Mouse (Mus musculus) MN1 (cell line): ENCODE measurements around the gene Gm10203.
A peak's percentile ranks its signal among the peaks of the same experiment; 100 is the strongest.
"Not testable (repeated sequence)": the region's sequence is repeated elsewhere in the genome, so short reads cannot be mapped to it uniquely, and the experiment has no call there.

Experiments
- DNase-seq: peaks from one replicate; pipeline ENCODE4 v3.0.0-alpha.2; 2016; ENCODE audit warnings: low spot score

The Gm10203 gene

DNA sequence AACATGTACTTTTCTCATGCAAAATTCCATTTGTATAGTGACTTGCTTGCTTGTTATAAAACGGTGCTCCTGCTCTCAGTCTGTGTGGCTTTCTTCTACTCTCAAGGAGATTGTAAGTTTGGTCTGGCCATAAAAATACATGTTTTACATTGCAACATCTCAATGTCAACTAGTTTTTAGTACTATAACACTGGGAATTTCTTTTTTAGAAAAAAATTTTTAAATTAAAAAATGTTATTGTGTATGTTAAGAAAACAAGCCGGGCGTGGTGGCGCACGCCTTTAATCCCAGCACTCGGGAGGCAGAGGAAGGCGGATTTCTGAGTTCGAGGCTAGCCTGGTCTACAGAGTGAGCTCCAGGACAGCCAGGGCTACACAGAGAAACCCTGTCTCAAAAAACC lies at the start of gene Gm10203:
Gene Gm10203 (plus strand): TSS at position 301 of the 400 bp plus-strand sequence.
- not testable (repeated sequence) for DNase-seq

- no peak for DNase-seq
Observed at GRCm38 (mm10) chr6:149092406-149092805, 37.6 kb upstream of the Gm10203 start.

- no peak for DNase-seq
Observed at GRCm38 (mm10) chr6:149093465-149093864, 36.5 kb upstream of the Gm10203 start.

- no peak for DNase-seq
Observed at GRCm38 (mm10) chr6:149094555-149094954, 35.4 kb upstream of the Gm10203 start.

GRCm38 (mm10) chr6:149095389-149095788 lies 34.6 kb upstream of the Gm10203 start:
- DNase-seq = no peak

DNA sequence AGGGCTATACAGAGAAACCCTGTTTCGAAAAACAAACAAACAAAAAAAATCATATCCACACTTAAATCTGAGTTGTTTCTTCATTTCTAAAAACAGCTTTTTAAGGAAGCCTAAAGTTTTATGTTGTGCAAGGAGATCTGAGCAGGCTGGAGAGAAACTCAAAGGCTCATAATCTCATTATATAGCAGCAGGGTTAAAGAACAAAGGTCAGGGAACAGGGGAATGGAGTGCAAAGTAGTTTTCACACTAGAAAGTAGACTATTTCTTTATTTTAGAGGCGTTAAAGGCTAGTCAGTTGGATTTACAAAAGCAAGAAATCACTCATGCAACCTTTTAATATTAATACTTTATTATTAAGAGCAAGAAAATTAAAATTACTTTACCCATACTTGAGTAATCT lies 33.7 kb upstream of the Gm10203 start:
- no peak for DNase-seq

DNA sequence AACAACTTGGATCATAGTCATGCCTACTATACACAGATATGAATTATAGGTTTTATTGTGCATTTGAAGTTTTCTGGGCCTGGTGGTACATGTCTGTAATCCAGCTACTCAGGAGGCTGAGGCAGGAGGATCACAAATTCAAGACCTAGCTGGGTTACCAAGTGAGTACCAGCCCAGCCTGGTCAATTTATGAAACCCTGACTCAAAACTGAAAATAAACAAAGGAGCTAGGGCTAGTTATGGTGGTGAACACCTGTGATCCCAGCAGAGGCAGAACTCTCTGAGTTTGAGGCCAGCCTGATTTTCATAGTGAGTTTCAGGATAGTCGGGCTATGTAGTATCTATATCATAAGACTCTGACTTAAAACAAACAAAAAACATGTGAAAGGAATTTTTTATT lies 32.7 kb upstream of the Gm10203 start:
- no peak for DNase-seq

DNA sequence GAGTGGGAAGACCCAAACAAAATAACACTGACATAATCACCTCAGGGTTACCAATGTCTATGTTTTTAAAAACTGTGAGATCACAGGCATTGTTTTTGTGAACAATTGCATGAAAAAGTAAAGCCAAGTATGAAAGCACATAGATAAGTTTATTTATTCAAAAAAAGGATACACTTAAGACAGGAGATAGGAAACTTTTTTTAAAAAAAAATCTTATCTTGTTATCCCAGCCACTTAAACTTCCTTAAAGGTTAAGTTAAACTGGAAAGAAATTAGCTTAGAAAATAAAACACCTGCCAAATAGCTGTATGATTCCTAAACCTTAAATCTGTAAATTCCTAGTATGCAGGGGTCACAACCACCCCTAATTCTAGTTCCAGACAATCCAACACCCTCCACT lies 31.0 kb upstream of the Gm10203 start:
- DNase-seq = no peak

DNA sequence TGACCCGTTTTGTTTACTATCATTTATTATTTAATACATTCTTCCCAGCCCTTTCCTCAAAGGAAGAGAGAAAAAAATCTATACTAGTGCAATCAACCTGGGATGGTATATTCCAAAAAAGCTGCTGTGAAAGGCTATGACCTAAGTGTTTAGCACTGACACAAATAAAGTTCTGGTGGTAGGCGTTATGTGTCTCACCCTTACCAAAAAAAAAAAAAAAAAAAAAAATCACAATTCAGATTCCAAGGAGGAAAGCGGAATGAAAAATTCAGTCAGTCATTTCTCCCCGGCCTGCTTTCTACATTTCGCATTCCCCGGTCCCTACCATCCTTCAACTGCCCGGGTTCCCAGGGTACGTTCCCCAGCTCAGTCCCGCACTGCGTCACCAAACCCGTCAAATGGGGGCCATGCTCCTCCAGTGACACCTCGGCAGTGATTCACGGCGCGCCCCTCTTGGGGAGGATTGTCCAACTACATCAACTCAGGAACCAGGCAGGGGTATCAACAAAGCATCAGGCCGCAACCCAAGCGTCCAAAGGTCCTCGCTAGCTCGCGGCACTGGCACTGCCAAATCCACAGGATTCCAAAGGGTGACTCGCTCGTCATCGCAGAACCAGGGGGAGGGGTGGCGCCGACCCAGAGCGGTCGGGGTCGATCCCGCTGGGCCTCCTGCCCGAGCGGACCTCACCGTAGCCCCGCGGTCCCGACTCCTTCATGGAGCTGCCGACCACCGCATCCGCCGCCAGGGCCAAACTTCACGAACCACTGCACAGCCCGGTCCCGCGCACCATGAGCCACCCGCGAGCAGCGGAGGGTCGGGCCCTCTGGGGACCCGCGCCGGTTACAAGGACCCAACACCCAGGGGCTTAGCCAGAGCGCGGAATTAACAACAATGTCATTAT lies 29.5 kb upstream of the Gm10203 start:
- DNase-seq = peak; percentile 69

DNA sequence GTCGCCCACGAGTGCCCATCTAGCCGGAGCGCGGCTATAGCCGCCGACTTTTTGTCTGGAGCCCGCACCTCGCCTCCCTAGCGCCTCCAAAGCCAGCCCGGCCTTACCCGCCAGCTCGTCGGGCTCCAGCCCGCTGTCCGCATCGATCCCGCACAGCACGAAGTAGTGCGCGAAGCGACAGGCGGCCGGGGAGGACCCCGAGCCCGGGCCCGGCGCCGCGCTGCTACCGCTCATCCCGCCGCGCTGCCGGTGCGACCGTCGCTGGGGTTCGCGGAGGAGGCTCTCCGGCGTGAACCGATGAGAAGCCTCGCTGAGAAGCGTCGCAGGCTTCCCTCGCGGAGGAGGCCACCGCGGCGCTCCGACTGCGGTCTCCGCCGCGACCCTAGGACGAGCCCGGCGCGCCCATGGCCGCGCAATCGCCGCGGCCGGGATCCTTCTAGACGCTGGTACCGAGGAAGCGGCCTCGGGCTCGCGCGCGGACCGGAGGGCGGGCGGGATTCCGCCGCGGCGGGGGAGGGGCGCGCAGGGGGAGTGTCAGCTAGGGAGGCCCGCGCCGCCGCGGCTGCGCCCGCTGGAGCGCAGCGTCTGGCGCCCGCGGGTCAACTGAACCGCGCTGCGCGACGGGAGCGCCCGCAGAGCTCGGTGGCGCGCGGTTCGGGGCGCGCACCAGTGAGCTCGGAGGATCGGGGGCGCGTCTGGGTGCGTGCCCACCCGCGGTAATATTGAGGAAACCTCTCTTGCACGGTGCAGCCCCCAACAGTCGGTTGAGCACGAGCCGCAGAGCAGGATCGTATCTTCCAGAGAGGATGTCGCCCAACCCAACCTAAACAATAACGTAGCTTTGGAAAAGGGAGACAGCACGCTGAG lies 28.7 kb upstream of the Gm10203 start, which contains the start of gene Dennd5b:
Gene Dennd5b (minus strand): TSS at position 605 of the 867 bp plus-strand sequence.
- DNase-seq = peak; percentile 84

DNA sequence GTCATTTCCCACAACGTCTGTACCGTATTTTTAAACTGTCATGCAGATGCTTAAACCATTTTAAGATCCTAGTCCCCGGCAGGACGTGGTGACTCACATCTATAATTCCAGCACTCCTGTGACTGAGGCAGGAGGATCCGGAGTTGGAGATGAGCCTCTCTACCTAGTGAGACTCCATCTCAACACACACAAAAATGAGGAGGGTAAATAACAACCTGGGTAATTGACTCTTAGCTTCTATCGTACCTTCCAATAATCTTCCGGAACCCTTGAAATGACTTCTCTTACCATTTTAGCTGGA lies 28.1 kb upstream of the Gm10203 start:
- DNase-seq = peak; percentile 71

DNA sequence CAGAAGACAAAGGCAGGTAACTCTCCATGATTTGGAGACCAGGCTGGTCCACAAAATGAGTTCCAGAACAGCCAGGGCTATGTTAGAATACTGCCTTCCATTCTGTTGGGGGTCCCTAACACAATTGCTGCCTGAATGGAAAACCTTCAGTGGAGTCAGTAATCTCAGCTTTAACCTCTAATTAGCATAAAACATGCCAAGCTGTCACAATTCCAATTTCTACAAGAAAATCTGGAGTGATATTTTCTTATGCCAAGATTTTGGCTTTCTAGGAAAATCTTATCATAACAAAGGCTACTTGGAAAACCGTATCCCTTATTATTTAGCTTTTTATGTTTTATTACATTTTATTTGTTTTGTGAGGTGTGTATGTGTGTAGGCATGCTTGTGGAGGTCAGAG lies 26.5 kb upstream of the Gm10203 start:
- no peak for DNase-seq

DNA sequence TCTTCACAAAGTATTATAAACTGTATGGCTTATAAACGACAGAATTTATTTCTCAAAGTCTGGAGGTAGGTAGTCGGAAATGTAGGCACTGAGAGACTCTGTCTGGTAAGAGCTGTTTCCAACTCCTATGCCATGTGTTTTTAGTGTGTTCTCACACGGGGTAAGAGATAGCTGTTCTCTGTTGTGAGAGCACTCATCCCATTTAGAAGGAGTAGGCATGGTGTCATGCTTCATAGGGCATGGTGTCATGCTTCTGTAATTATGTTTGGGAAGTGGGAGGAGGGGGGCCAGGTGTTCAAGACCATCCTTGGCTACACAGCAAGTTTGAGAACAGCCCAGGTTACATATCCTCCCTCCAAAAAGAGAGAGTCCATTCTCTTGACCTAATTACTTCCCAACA lies 22.4 kb upstream of the Gm10203 start:
- DNase-seq = no peak

DNA sequence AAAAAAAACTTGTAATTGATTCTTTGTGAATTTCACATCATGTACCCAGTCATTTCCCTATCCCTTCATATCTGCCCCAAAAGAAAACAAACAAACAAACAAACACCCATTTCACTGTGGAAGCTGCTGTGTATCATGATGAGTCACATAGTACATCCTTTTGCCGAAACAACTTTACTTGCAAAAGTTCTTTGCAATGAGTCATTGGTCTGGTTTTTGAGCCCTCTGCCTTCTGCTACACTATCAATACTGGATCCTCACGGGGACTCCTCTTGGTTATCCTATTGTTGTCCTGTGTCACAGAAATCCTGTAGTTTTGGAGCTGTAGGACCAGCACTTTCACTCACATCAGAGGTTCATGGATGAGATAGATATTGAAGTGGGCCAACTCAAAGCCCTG lies 21.1 kb upstream of the Gm10203 start:
- DNase-seq = no peak

DNA sequence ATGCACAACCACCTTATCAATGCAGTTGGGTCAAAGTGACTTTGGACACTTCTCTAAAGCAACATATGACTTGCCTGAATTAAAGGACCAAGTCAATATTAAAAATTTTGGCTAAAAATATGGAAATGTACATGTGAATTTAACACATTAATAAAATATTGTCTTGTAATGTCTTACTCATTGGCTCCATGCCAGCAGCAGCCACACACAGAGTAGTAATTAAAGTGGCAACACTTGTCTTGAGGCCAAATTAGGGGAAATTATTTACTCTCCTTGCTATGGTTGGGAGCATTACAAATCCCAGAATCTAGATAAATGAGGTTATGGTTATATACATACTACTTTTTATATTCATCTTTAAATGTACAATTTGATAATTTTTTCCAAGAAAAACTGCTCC lies 13.0 kb upstream of the Gm10203 start:
- no peak for DNase-seq

GRCm38 (mm10) chr6:149118935-149119334 lies 11.0 kb upstream of the Gm10203 start:
- DNase-seq = no peak

- DNase-seq = peak; percentile 79
Observed at GRCm38 (mm10) chr6:149119853-149120252, 10.1 kb upstream of the Gm10203 start.

DNA sequence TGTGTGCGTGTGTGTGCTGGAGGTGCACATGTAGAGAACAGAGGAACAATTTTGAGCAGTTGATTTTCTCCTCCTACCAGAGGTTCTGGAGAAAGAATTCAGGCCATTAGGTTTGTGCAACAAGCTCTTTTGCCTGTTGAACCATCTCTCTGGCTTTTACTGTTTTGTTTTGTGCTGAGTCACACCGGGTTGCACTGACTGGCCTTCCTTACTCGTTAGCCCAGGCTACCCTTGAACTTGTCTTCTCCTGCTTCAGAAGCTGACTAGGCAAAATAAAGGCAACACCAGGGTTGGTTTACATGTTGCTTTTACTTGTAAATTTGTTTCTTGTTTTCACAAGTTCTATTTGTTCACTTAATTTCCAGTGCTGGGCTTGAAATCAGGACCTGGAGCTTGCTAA lies 6.9 kb upstream of the Gm10203 start:
- no peak for DNase-seq

- DNase-seq = peak; percentile 15
Observed at GRCm38 (mm10) chr6:149126675-149127074, 3.3 kb upstream of the Gm10203 start.

DNA sequence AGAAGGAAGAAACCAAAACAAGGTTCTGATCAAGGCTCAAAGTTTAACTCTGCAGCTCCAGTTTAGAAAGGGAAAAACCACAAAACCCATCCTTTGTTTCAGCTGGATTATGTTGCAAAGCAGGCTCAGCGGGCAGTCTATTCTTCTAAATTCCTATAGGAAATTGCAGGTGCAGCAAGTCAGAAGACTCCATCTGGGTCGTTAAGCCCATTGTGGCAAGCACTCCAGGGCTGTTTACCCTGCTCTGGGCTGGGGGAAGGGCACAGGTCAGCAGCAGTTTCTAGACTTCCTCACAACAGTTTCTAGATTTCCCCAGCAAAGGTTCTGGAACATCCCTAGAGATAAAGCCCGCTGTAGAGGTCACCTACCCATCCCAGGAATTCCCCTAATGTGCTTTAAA lies 1.1 kb downstream of the Gm10203 start:
- no peak for DNase-seq

DNA sequence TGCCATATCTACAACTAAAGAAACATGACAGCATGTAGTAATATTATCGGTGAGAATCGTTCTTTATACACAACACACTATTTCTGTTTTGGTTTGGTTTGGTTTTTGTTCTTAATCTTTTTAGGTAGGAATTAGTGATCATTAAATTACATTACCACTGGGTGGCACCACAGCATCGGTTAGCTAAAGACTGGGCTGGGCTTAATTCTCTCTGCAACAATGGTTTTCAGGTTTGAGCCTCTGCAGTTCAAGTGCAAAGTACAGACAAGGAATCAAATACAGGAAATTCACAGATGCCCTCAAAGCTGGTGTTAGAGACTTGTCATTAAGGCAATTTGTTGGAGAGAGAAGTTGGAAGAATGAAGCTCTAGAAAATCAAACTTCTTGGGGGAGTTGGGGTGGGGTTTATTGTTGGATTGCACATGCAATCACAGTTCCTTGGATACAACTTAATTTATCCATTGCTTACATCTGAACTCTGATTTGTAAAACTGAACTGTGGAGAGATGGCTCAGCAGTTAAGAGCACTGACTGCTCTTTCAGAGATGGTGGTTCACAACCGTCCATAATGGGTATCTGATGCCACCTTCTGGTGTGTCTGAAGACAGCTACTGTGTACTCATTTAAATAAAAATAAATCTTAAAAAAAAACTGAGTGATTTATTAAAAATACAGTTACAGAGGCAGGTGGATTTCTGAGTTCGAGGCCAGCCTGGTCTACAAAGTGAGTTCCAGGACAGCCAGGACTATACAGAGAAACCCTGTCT lies 2.5 kb downstream of the Gm10203 start:
- DNase-seq = peak; percentile 76
